Mouse (Mus musculus): ENCODE data around the gene Acvrl1. TPM values are rescaled to one million over a fixed set of nuclear protein-coding genes. Genes with fewer than 3 reads are reported as not detected.

Gene Acvrl1
- total RNA-seq, 2 experiments from 2014 or later: 8.4 to 9.7 TPM

- no peak for DNase-seq
- intact Hi-C loops (cut with DNase I): no loop called here
Observed at GRCm38 (mm10) chr15:101140587-101140986, 12.3 kb downstream of the Acvrl1 start.

- DNase-seq: peak; percentile 36
- intact Hi-C loops (cut with DNase I): no loop called here
Observed at GRCm38 (mm10) chr15:101141061-101141541, 12.8 kb downstream of the Acvrl1 start.

GRCm38 (mm10) chr15:101142672-101143071, 14.3 kb downstream of the Acvrl1 start:
- no peak for DNase-seq
- intact Hi-C loops (cut with DNase I): no loop called here

GRCm38 (mm10) chr15:101143494-101143893, 15.2 kb downstream of the Acvrl1 start:
- peak; percentile 60 for DNase-seq

GRCm38 (mm10) chr15:101144176-101144575, 15.9 kb downstream of the Acvrl1 start:
- intact Hi-C loops (cut with DNase I): no loop called here

More at GRCm38 (mm10) chr15:101143494-101143893, 15.2 kb downstream of the Acvrl1 start:
- intact Hi-C loops (cut with DNase I): no loop called here

GRCm38 (mm10) chr15:101144779-101145178, 16.5 kb downstream of the Acvrl1 start:
- intact Hi-C loops (cut with DNase I): no loop called here
- no peak for DNase-seq

More at GRCm38 (mm10) chr15:101144176-101144575, 15.9 kb downstream of the Acvrl1 start:
- no peak for DNase-seq

GRCm38 (mm10) chr15:101145424-101146099, 17.2 kb downstream of the Acvrl1 start:
- intact Hi-C loops (cut with DNase I): no loop called here

GRCm38 (mm10) chr15:101146100-101146965, 18.0 kb downstream of the Acvrl1 start:
- no peak for DNase-seq
- intact Hi-C loops (cut with DNase I): no loop called here

More at GRCm38 (mm10) chr15:101145424-101146099, 17.2 kb downstream of the Acvrl1 start:
- peak; percentile 95 for DNase-seq

- DNase-seq: no peak
- intact Hi-C loops (cut with DNase I): no loop called here
Observed at GRCm38 (mm10) chr15:101147115-101147909, 19.0 kb downstream of the Acvrl1 start.

GRCm38 (mm10) chr15:101147910-101148273, 19.6 kb downstream of the Acvrl1 start:
- intact Hi-C loops (cut with DNase I): no loop called here
- DNase-seq: no peak

GRCm38 (mm10) chr15:101148604-101149003, 20.3 kb downstream of the Acvrl1 start:
- DNase-seq: no peak
- intact Hi-C loops (cut with DNase I): no loop called here

- DNase-seq: no peak
- intact Hi-C loops (cut with DNase I): no loop called here
Observed at GRCm38 (mm10) chr15:101151409-101152261, 23.3 kb downstream of the Acvrl1 start.

GRCm38 (mm10) chr15:101154700-101155616, 26.6 kb downstream of the Acvrl1 start:
- no peak for DNase-seq
- intact Hi-C loops (cut with DNase I): no loop called here

- intact Hi-C loops (cut with DNase I): no loop called here
- DNase-seq: no peak
Observed at GRCm38 (mm10) chr15:101160128-101160527, 31.8 kb downstream of the Acvrl1 start.

- intact Hi-C loops (cut with DNase I): no loop called here
- peak; percentile 77 for DNase-seq
Observed at GRCm38 (mm10) chr15:101160591-101160990, 32.3 kb downstream of the Acvrl1 start.

GRCm38 (mm10) chr15:101161534-101161933, 33.2 kb downstream of the Acvrl1 start:
- DNase-seq: no peak
- intact Hi-C loops (cut with DNase I): no loop called here

- peak; percentile 49 for DNase-seq
- intact Hi-C loops (cut with DNase I): no loop called here
Observed at GRCm38 (mm10) chr15:101163056-101163458, 34.7 kb downstream of the Acvrl1 start.

GRCm38 (mm10) chr15:101163854-101164253, 35.5 kb downstream of the Acvrl1 start:
- DNase-seq: no peak
- intact Hi-C loops (cut with DNase I): no loop called here

- DNase-seq: no peak
- intact Hi-C loops (cut with DNase I): no loop called here
Observed at GRCm38 (mm10) chr15:101164291-101164690, 36.0 kb downstream of the Acvrl1 start.
